Mouse (Mus musculus) brown adipose tissue, adult 24 weeks (tissue): ENCODE data around the gene Atp11b. TPM values are rescaled to one million over a fixed set of nuclear protein-coding genes. Genes with fewer than 3 reads are reported as not detected.

Source experiments
- H3K27ac ChIP-seq: fragments of 200-500 bp; replicated peaks from 2 replicates; pipeline ENCODE4 v1.5.1; 2012; ENCODE audit warnings: low read depth, mild to moderate bottlenecking, low read length
- H3K4me1 ChIP-seq: fragments of 200-500 bp; 2 replicates; pipeline ENCODE4 v1.6.1; 2012; ENCODE audit warnings: low read length, mixed read lengths; ENCODE audit not compliant: control insufficient read depth, insufficient read depth, insufficient read length
- H3K4me3 ChIP-seq: fragments of 200-500 bp; 2 replicates; pipeline ENCODE4 v1.5.1; 2012; ENCODE audit warnings: low read depth, mild to moderate bottlenecking, low read length, moderate library complexity; ENCODE audit not compliant: insufficient read depth
- polyA plus RNA-seq: library from polyadenylated mRNA; stranded (reverse); fragments of >200 nt; gene quantifications from 2 replicates; pipeline ENCODE4 v1.2.4, GENCODE M21; 2012; ENCODE audit not compliant: missing spikeins, insufficient read depth, insufficient read length

Gene Atp11b
- polyA plus RNA-seq, 1 experiment, result 19.0 TPM

DNA sequence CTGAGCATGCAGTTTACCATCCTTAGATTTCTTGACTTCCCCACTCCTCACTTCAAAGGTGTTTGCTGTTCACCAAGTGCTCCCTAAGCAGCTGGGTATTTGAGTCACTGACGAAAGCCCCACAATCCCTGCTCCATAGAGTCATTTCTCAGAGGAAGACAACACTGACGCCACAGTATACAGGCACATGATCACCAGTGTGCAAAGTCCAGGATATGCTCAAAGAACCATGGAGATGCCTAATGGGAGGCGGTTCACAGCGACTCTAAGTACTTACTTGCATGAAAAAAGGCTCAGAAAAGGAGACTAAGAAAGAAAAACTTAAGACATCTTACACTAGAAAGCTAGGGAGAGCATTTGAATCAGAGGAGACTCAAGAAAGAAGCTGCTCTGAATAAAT lies 8.9 kb upstream of the Atp11b start:
- no peak overlapping the region for H3K27ac ChIP-seq
- H3K4me1 ChIP-seq, result no peaks in the 10 kb centered on the region
- H3K4me3 ChIP-seq, result no peak overlapping the region

DNA sequence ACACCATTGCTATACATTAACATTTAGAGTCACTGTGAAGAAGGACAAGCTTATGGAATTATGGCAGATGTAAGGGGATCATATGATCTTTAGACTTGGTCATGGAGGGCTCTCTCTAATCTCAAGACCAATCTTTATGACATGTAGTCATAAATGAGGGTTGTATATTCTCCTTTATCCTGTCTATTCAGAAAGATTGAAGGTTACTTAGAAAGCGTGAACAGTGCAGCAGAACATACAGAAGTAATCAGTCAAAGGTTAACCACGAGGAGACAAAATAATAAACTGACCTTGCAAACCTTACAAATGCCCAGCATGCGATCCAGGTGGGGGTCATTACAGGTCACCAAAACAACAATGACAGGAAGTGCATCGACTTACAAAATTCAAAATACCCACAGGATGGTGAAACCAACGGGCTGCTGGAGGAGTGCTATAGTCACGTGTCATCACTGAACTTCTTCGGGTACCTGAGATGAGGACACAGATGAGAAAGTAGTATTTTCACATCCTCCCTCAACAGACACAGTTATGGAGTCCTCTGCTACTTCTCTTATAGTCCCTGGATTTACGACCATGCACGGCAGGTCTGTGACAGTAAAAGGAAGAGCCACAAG lies 7.0 kb upstream of the Atp11b start:
- Histone ChIP-seq H3K27ac (no peak overlapping the region), H3K4me1 (no peaks in the 10 kb centered on the region), H3K4me3 (no peak overlapping the region)

DNA sequence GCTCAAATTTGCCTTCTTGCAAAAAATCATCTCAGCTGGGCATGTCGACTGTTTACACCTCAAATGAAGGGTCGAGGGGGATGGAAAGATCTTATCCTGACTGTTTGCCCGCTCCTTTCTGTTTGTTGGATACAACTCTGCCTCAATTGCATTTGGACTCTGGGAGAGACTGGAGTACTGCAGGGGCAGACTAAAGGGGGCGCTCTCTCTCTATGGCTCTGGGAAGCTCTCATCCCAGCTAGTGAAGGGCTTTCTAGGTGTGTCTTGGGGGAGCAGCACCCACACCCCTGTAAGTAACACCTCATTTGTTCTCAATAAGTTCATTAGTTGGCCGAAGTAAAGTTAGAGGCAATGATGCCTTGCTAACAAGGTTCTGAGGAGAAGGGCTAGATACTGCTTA lies 3.6 kb upstream of the Atp11b start:
- Histone ChIP-seq H3K27ac (no peak overlapping the region), H3K4me3 (no peak overlapping the region), H3K4me1 (no peaks in the 10 kb centered on the region)

DNA sequence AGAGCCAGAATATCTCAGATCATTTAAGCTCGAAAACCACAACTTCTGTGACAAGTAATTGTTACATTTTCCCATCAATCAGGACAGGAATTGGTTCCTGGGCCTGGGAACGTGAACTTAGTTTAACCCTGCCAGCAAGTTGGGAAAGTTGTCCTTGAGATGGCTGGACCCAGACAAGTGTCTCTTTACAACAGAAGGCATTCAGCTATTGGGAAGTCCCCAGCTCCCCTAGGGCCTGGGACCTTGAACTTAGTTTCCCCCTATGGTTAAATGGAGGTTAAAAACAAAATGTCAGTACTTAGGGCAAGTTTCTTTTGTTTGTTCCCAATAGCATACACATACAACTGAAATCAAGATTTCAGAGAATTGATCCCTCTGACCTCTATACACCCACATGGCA lies 2.2 kb upstream of the Atp11b start:
- H3K4me3 ChIP-seq, result no peak overlapping the region
- no peak overlapping the region for H3K27ac ChIP-seq
- no peaks in the 10 kb centered on the region for H3K4me1 ChIP-seq

DNA sequence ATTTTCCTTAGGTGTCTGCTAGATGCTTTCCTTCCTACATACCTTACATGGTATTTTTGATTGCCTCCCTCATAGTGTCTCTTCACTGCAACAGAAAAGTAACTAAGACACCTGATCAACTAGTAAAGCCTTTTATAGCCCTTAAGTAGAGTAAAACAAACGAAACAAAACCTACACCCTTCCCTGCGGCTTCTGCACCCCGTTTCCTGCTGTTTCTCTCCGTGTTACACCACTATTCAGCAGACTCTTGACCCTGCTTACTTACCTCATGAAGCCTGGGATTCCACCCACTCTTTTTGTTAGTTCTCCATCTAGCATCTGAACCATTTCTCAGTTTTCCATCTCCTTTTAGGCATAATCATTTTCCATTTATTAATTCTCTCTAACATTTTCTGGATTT lies 8.8 kb downstream of the Atp11b start:
- Histone ChIP-seq H3K4me1 (no peaks in the 10 kb centered on the region), H3K4me3 (no peak overlapping the region), H3K27ac (no peak overlapping the region)

- Histone ChIP-seq H3K4me3 (no peak overlapping the region), H3K27ac (no peak overlapping the region), H3K4me1 (no peaks in the 10 kb centered on the region)
These were observed 11.0 kb downstream of the Atp11b start for GRCm38 (mm10) chr3:35764637-35765617.

GRCm38 (mm10) chr3:35779748-35780147 lies 25.8 kb downstream of the Atp11b start:
- no peaks in the 10 kb centered on the region for H3K4me1 ChIP-seq
- H3K27ac ChIP-seq, result no peak overlapping the region
- no peak overlapping the region for H3K4me3 ChIP-seq

DNA sequence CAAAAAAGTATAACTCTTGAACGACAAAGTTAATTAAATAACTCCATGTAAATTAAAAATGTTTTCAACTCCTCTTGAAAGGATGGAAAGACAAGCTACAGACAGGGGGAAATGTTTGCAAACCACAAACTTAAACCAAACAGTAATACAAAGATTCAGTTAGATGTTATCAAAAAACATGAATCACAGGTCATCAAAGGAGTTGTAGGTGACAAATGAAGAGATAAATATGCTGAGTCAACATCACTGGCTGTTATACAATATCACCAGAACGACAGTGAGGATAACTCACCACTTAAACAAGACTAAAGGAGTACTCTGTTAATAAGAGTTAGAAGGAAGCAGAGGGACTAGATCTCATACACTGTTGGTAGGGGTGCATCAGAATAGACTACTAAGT lies 48.1 kb downstream of the Atp11b start:
- Histone ChIP-seq H3K27ac (no peak overlapping the region), H3K4me1 (no peaks in the 10 kb centered on the region), H3K4me3 (no peak overlapping the region)

- Histone ChIP-seq H3K4me3 (no peak overlapping the region), H3K27ac (no peak overlapping the region), H3K4me1 (no peaks in the 10 kb centered on the region)
These were observed 66.0 kb downstream of the Atp11b start for GRCm38 (mm10) chr3:35819887-35820286.

DNA sequence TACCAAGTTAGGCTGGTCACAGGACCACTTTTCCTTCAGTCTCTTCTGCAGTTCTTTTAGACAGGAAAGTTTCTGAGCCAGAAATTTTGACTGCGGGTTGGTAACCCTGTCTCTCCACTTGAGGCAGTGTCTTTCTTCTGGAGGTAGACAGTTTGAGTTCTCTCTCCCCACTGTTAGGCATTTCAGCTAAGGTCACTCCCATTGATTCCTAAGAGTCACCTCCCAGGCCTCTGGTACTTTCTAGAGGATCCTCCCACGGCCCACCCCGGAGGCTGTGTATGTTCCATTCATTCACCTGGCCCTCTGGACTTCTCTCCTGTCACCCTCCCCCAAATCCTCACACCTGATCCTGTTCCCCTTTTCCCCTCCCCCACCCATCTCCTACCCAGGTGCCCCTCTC lies 68.1 kb downstream of the Atp11b start:
- no peak overlapping the region for H3K27ac ChIP-seq
- no peaks in the 10 kb centered on the region for H3K4me1 ChIP-seq
- H3K4me3 ChIP-seq, result no peak overlapping the region

GRCm38 (mm10) chr3:35849326-35849725 lies 95.4 kb downstream of the Atp11b start:
- no peaks in the 10 kb centered on the region for H3K4me1 ChIP-seq
- H3K4me3 ChIP-seq, result no peak overlapping the region
- H3K27ac ChIP-seq, result no peak overlapping the region

GRCm38 (mm10) chr3:35883267-35883666 lies 129.4 kb downstream of the Atp11b start:
- no peak overlapping the region for H3K4me3 ChIP-seq
- H3K27ac ChIP-seq, result no peak overlapping the region
- H3K4me1 ChIP-seq, result no peaks in the 10 kb centered on the region

GRCm38 (mm10) chr3:35889531-35889930 lies 135.6 kb downstream of the Atp11b start:
- no peak overlapping the region for H3K4me3 ChIP-seq
- H3K27ac ChIP-seq, result no peak overlapping the region

GRCm38 (mm10) chr3:35891123-35891522 lies 137.2 kb downstream of the Atp11b start:
- Histone ChIP-seq H3K27ac (no peak overlapping the region), H3K4me3 (no peak overlapping the region), H3K4me1 (no peaks in the 10 kb centered on the region)

More at GRCm38 (mm10) chr3:35889531-35889930, 135.6 kb downstream of the Atp11b start:
- no peaks in the 10 kb centered on the region for H3K4me1 ChIP-seq

- no peak overlapping the region for H3K4me3 ChIP-seq
- no peak overlapping the region for H3K27ac ChIP-seq
- no peaks in the 10 kb centered on the region for H3K4me1 ChIP-seq
These were observed 139.2 kb downstream of the Atp11b start for GRCm38 (mm10) chr3:35893156-35893555.

- Histone ChIP-seq H3K27ac (no peak overlapping the region), H3K4me3 (no peak overlapping the region), H3K4me1 (no peaks in the 10 kb centered on the region)
These were observed 144.0 kb downstream of the Atp11b start for GRCm38 (mm10) chr3:35897900-35898299.
